Mouse (Mus musculus) c-Kit-negative CD71-positive TER-119-positive erythroid progenitor cells, embryonic 14.5 days (primary cell): ENCODE results near the gene Krt79.

ENCODE experiments used
- DNase-seq: peaks from one replicate; pipeline ENCODE4 v3.0.0-alpha.2; 2013; ENCODE audit warnings: low read depth, low spot score

The Krt79 gene

DNA sequence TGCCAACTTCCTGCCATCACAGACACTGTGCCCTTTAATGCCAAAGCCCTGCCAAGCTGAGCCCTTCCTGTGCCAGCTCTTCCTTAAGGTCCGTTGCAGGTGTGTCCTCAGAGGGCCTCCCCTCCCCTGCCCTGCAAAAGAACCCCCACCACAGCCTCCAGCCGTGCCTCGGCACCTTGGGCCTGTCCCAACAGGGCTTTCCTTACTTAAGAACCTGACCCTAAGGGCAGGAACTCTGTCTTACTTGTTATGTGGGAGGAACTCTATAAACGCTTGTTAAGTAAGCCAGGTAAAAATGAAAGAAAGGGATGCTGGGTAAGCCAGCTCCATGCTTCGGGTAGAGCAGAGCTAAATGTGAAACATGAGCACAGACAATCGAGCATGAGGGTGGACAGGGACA lies 7.1 kb downstream of the Krt79 start:
- DNase-seq = no peak

DNA sequence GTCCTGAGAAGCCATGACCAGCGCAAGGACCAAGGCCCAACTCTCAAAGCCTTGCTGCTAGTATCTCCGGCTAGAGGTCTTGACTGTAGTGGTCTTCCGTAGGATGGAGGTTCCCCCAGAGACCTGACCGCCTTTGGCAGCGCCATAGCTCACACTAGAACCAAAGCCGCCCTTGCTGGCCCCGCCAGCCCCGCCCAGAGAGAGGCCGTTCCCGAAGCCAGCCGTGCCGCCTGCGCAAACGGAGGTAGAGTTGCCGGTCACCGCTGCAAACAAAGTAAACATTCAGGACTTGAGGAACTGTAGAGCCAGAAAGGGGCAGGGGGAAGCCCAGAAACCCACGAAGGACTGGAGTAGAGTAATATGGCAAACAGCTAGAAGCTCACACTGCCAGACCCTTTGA lies 10.5 kb downstream of the Krt79 start:
- no peak for DNase-seq

DNA sequence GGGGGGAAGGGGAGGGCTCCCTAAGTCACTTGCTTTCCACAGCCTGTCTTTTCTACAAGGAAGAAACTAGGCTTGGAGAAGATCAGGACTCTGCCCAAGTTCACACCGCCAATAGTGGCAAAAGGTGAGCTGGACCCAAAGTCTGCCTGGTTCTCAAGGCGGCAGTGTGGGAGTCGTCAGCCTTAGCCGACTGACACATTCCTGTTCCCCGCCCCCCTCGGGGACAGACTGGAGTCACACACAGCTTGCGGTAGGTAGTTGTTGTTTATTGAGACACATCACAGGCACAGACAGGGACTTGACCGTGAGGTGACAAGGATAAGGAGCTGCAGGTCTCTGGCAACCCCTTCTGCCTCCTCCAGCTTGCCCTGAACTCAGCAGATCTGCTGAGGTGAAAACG lies 11.0 kb downstream of the Krt79 start:
- DNase-seq = no peak

GRCm38 (mm10) chr15:101927340-101928080 lies 12.6 kb downstream of the Krt79 start:
- DNase-seq = no peak

DNA sequence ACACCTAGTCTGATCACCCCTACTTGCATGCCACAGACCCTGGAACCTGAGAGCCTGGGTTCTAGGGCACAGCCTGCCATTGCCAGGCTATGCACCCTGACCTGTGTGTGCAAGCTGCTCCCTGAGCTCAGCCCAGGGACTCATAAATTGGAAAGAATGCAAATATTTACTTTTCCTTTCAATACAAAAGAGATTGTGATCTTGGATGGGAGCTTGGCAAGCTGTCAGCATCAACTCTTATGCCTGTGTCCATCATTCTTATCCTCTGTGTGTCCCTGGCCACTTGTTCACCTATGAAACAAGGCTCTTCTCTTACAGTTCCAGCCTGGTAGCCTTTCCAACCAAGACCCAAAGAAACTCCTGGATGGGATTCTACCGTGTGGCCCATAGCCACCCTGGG lies 15.1 kb downstream of the Krt79 start:
- DNase-seq = no peak

DNA sequence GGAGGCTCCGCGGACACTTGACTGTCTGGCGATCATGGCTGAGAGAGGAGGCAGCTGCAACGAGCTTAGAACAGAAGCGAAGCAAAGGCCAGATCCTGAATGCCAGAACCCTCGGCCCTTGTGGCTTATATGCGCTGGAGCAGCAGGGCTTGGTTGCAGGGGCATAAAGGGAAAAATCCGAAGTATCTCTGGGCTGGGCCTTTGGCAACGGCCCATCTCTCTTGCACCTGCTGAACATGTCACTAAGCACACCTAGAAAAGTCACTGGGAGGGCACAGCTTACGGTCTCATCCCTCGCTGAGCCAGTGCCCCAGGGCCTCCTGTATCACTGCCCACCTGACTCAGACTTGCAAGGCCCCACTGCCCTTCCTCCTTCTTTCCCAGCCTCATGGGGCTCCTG lies 15.5 kb downstream of the Krt79 start, which contains the start of gene Krt4:
Krt4 (minus strand) TSS at position 101 of the 400 bp plus-strand sequence.
- DNase-seq = no peak

GRCm38 (mm10) chr15:101922296-101922695 lies 17.8 kb downstream of the Krt79 start:
- DNase-seq = no peak

GRCm38 (mm10) chr15:101916072-101916471 lies 24.1 kb downstream of the Krt79 start:
- no peak for DNase-seq

GRCm38 (mm10) chr15:101904849-101905248 lies 35.3 kb downstream of the Krt79 start:
- no peak for DNase-seq

GRCm38 (mm10) chr15:101902171-101903149 lies 37.7 kb downstream of the Krt79 start:
- DNase-seq = no peak

- DNase-seq = no peak
Observed at GRCm38 (mm10) chr15:101895216-101895615, 44.9 kb downstream of the Krt79 start.

DNA sequence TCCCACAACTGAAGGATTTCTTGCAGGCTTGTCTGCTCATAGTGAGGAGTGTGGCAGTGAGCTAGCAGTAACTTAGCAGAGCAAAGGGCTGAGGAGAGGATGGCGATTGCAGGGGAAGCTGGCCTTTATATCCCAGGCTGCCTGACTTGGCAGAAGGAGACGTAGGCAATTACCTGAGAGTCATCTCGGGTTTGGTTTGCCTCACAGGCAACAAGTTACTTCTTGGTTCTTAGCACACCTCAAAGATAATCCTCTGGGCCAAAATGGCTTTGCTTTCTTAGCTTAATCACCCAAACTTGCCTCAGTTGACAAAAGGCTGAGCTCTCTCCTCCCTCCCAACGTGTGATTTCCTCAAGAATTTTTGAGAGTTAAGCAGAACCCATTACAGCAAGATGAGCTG lies 47.3 kb downstream of the Krt79 start, which contains the start of gene Krt76:
Krt76 (minus strand) TSS at position 101 of the 400 bp plus-strand sequence.
- DNase-seq = no peak

DNA sequence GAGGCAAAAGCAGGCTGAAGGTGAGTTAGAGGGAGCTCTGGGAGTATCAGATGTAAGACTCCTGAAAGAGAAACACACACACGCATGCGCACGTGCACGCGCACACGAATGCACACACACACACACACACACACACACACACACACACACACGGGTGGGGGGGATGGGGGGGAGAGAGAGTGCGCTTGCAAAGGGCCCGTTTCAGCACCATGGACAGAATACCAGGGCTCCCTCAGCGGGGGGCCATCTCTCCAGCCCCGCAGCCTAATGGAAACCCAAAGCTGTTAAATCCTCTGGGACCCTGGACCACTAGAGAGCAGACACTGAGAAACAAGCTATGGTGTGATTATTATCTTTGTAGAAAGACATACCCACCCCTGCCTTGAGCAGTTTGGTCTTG lies 60.3 kb downstream of the Krt79 start:
- DNase-seq = no peak
